Mouse (Mus musculus): ENCODE measurements at regions not wholly inside any gene's neighbourhood (a gene's known extent, or its start where the extent isn't known, plus 50 kb on each side); places are given as distances from the start of the nearest gene placed in this dataset.
A peak's percentile ranks its signal among the peaks of the same experiment; 100 is the strongest.

DNA sequence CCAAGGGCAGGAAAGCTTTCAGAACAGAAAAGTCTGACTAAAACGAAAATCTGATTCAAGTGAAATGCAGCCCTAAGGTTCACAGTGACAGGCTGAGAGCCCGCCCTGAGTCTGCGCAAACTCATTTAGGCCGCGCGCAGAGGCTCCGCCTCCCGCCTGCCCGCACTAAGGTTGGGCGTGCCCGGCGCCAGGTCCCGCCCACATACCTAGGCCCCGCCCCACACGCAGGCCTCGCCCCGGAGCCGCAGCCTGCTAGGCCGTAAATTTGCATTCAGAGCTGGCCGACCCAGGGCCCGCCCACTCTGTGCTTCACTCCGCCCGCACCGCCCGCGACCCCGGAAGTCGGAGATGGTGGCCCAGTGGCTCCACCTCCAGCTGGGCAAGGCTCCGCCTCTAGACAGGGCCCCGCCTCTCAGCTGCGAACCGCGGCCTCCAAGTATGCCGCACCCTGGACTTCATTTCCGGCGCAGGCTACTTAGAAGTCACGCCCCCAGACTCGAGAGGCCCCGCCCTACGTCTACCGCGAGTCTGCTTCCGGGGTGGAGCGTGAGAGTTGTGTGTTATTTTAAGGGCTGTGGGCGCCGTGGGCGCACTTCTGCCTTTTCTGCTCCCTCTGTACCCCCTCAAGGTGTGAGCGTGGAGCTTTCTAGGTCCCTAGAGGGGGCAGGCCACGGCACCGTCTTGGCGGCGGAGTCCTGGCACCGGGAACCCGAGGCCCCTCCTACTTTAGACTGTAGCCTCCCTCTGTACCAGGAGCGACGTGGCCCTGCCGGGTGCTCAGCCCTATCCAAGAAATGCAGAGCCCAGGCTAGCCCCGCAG, 52.3 kb upstream of the Wnt7b start:
- no peak; the same call in 1 of the 2 replicates for TF ChIP-seq CTCF (IDR thresholded peaks at IDR 0.05; ENCODE audit: low read depth)
- ATAC-seq = peak; percentile 99
- WGBS = 1% methylated on average over 58 of the region's 58 CpGs
- no peaks in the 10 kb centered on the region for H3K4me1 ChIP-seq (replicated peaks; ENCODE audit: control insufficient read depth, insufficient read depth, low read length)
- H3K27me3 ChIP-seq (replicated peaks; ENCODE audit: control insufficient read depth, insufficient read depth, low read length) = no peaks in the 10 kb centered on the region
- peak overlapping the region; percentile 88 for H3K27ac ChIP-seq (ENCODE audit: low read depth, low read length)
- H3K9ac ChIP-seq (ENCODE audit: low read depth, low read length) = peak overlapping the region; percentile 69
- H3K4me3 ChIP-seq (ENCODE audit: low read depth, low read length) = peak overlapping the region; percentile 52
- H3K9me3 ChIP-seq (ENCODE audit: control insufficient read depth) = no peaks in the 10 kb centered on the region
- no peaks in the 10 kb centered on the region for H3K36me3 ChIP-seq (ENCODE audit: control insufficient read depth, insufficient read depth)
- peak overlapping the region; percentile 61 for H3K4me2 ChIP-seq (replicated peaks; ENCODE audit: low read depth)

DNA sequence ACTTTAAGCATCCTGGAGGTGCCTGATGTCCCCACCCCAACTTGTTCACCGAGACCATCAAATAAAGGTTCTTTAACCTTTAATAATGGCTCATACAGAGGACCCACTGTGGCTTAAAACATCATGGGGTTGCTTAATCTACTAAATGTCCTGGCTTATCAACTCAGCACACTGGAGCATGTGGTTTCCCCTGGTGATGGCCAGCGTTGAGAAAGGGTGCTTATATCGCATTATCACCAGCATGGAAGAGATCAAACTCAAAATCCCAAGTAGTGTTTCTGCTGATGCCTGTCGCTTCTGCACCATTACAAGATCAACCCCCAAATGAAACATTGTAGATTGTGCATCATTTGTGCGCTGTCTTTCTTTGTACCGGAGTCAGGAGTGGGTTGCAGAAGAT, 53.2 kb upstream of the Wnt7b start:
- peak overlapping the region; percentile 52 for H3K4me3 ChIP-seq (ENCODE audit: low read depth, low read length)
- H3K4me1 ChIP-seq (replicated peaks; ENCODE audit: control insufficient read depth, insufficient read depth, low read length) = no peaks in the 10 kb centered on the region
- H3K27ac ChIP-seq (ENCODE audit: low read depth, low read length) = no peak overlapping the region
- H3K9ac ChIP-seq (ENCODE audit: low read depth, low read length) = no peak overlapping the region
- no peak for ATAC-seq
- H3K4me2 ChIP-seq (replicated peaks; ENCODE audit: low read depth) = peak overlapping the region; percentile 61
- TF ChIP-seq CTCF (IDR thresholded peaks at IDR 0.05; ENCODE audit: low read depth) = no peak
- no peaks in the 10 kb centered on the region for H3K27me3 ChIP-seq (replicated peaks; ENCODE audit: control insufficient read depth, insufficient read depth, low read length)
- no peaks in the 10 kb centered on the region for H3K9me3 ChIP-seq (ENCODE audit: control insufficient read depth)
- WGBS = 94% methylated on average over 6 of the region's 6 CpGs
- no peaks in the 10 kb centered on the region for H3K36me3 ChIP-seq (ENCODE audit: control insufficient read depth, insufficient read depth)

DNA sequence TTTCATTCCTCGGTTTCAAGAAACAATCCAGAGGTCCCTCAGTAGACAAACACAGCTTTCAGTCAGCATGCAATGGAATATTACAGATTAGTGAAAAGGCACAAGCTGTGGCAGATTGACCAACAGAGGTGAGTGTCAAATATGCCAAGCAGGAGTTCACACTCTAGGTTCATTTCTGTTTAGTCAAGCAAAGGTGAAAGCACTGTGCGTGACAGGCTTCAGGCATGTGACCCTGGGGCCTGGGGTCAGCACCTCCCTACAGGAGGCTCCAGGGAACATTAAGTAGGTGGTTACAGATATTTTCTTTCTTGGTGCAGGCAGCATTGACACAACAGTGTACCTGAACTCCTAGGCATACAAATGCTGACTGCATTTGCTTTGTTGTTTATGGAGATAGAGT, 57.3 kb upstream of the Wnt7b start:
- no peak for TF ChIP-seq CTCF (IDR thresholded peaks at IDR 0.05; ENCODE audit: low read depth)
- Histone ChIP-seq H3K9me3 (ENCODE audit: control insufficient read depth) (no peaks in the 10 kb centered on the region), H3K4me3 (ENCODE audit: low read depth, low read length) (no peak overlapping the region), H3K4me1 (replicated peaks; ENCODE audit: control insufficient read depth, insufficient read depth, low read length) (no peaks in the 10 kb centered on the region), H3K36me3 (ENCODE audit: control insufficient read depth, insufficient read depth) (no peaks in the 10 kb centered on the region), H3K4me2 (replicated peaks; ENCODE audit: low read depth) (no peak overlapping the region), H3K27ac (ENCODE audit: low read depth, low read length) (no peak overlapping the region), H3K9ac (ENCODE audit: low read depth, low read length) (no peak overlapping the region), H3K27me3 (replicated peaks; ENCODE audit: control insufficient read depth, insufficient read depth, low read length) (0 out of 2 replicates have a peak, but pooled peaks cover 3% of the 10 kb centered on the region)
- WGBS = 71% methylated on average over 2 of the region's 2 CpGs
- no peak for ATAC-seq

DNA sequence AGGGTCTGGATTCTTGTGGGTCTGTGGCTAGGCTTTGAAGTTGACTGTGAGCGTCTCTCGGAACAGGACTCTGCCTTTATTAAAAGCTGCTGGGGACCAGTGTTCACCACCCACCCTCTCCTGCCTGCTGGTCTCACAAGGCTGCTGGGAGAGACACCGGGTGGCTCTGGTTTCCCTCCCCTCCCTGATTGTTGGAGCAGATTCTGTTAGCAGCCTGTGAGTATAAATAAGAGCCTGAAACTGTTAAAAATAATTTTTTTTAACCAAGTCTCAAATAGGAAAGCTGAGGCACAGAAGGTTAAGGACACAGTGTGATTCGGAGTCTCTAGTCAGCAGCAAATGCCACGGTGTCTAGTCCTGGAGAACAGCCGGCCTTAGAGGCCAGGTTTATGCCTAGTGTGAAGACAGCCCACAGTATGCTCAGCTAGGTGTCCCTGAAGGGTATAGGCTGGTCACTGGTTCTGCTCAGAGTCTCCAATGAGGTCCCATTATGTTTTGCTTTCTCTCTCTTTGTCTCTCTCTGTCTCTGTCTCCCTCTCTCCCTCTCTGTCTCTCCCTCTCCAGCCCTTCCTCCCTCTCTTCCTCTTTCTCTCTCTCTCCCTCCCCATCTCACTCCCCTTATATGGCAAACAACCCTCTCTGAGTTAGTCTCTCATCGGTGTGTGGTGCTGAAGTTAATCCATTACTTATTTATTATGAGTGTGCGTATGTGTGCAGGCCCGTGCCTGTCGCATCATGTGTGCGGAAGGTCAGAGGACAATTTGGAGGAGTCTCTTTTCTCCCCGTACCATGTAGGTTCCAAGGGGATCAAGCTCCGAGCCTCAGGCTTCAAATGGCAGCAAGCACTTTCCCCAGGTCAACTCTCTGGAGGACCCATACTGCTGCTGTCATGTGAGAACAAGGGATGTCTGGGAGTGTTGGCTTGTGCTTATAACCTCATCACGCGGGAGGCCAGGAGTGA, 59.1 kb upstream of the Wnt7b start:
- Histone ChIP-seq H3K27ac (ENCODE audit: low read depth, low read length) (no peak overlapping the region), H3K4me1 (replicated peaks; ENCODE audit: control insufficient read depth, insufficient read depth, low read length) (no peaks in the 10 kb centered on the region; the same call in 1 of the 2 replicates), H3K27me3 (replicated peaks; ENCODE audit: control insufficient read depth, insufficient read depth, low read length) (0 out of 2 replicates have a peak, but pooled peaks cover 7% of the 10 kb centered on the region), H3K9me3 (ENCODE audit: control insufficient read depth) (no peaks in the 10 kb centered on the region), H3K4me3 (ENCODE audit: low read depth, low read length) (no peak overlapping the region), H3K4me2 (replicated peaks; ENCODE audit: low read depth) (no peak overlapping the region), H3K36me3 (ENCODE audit: control insufficient read depth, insufficient read depth) (no peaks in the 10 kb centered on the region), H3K9ac (ENCODE audit: low read depth, low read length) (no peak overlapping the region)
- 71% methylated on average over 15 of the region's 15 CpGs for WGBS
- no peak for TF ChIP-seq CTCF (IDR thresholded peaks at IDR 0.05; ENCODE audit: low read depth)
- no peak for ATAC-seq

DNA sequence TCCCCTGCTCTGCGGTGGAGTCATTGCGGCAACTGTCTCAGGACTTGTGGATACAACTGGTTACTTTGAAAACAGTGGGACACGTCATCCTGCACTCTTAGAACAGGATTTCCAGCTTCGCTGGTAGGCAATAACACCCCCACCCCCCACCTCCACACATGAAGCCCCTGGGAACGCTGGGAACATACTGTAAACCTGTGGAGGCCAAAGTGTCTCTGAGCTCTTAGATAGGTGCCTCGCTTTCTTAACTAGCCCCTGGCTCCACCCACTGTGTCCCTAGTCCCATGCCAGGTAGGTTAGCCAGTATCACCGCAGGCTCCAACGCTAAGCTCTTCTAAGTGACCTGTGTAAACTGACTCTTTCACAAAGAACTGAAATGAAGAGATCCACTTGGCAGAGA, 63.1 kb upstream of the Wnt7b start:
- no peaks in the 10 kb centered on the region; the same call in 1 of the 2 replicates for H3K4me1 ChIP-seq (replicated peaks; ENCODE audit: control insufficient read depth, insufficient read depth, low read length)
- 56% methylated on average over 8 of the region's 8 CpGs for WGBS
- ATAC-seq = no peak
- peak overlapping the region; percentile 47 for H3K4me3 ChIP-seq (ENCODE audit: low read depth, low read length)
- H3K9me3 ChIP-seq (ENCODE audit: control insufficient read depth) = no peaks in the 10 kb centered on the region
- no peak overlapping the region for H3K9ac ChIP-seq (ENCODE audit: low read depth, low read length)
- no peaks in the 10 kb centered on the region for H3K36me3 ChIP-seq (ENCODE audit: control insufficient read depth, insufficient read depth)
- H3K27me3 ChIP-seq (replicated peaks; ENCODE audit: control insufficient read depth, insufficient read depth, low read length) = 0 out of 2 replicates have a peak, but pooled peaks cover 11% of the 10 kb centered on the region
- H3K4me2 ChIP-seq (replicated peaks; ENCODE audit: low read depth) = peak overlapping the region; percentile 79
- no peak for TF ChIP-seq CTCF (IDR thresholded peaks at IDR 0.05; ENCODE audit: low read depth)
- H3K27ac ChIP-seq (ENCODE audit: low read depth, low read length) = peak overlapping the region; percentile 73; the same call in 1 of the 2 replicates
